Mouse (Mus musculus) MEL (cell line): ENCODE data around the gene Cblc. TPM values are rescaled to one million over a fixed set of nuclear protein-coding genes. Genes with fewer than 3 reads are reported as not detected.

Source experiments
- DNase-seq: peaks from one replicate; pipeline ENCODE4 v3.0.0; 2011; ENCODE audit warnings: low read depth, low spot score
- H3K27ac ChIP-seq: 2 replicates; pipeline ENCODE4 v1.5.1; 2012; ENCODE audit warnings: low read depth, mild to moderate bottlenecking, control low read depth, low read length, moderate library complexity; ENCODE audit not compliant: control insufficient read depth
- H3K27me3 ChIP-seq, 2 experiments: fragments of 150-350 bp in 1 of 2; sonication (generic) in 1 of 2; 2 replicates each; pipeline ENCODE4 v1.6.1; 2012; ENCODE audit warnings: low read length in 2 of 2, mild to moderate bottlenecking in 2 of 2, improper control_type of control experiment in 1 of 2, moderate library complexity in 1 of 2; ENCODE audit not compliant: insufficient read depth in 2 of 2, control insufficient read depth in 1 of 2
- H3K36me3 ChIP-seq, 2 experiments: 2 replicates each; pipeline ENCODE4 v1.6.1; 2012 to 2014; ENCODE audit warnings: low read length in 2 of 2, improper control_type of control experiment in 1 of 2, inconsistent platforms in 1 of 2, mild to moderate bottlenecking in 1 of 2; ENCODE audit not compliant: insufficient read depth in 2 of 2, control insufficient read depth in 1 of 2
- H3K4me1 ChIP-seq, 2 experiments: fragments of 150-350 bp in 1 of 2; sonication (generic) in 1 of 2; 2 replicates each; pipeline ENCODE4 v1.6.1; 2012; ENCODE audit warnings: low read length in 2 of 2, improper control_type of control experiment in 1 of 2, mild to moderate bottlenecking in 1 of 2; ENCODE audit not compliant: insufficient read depth in 2 of 2, control insufficient read depth in 1 of 2
- H3K4me3 ChIP-seq, 2 experiments: fragments of 150-350 bp in 1 of 2; sonication (generic) in 1 of 2; 2 replicates each; pipeline ENCODE4 v1.5.1; 2012; ENCODE audit warnings: low read depth in 2 of 2, low read length in 2 of 2, mild to moderate bottlenecking in 2 of 2, moderate library complexity in 2 of 2, control low read depth in 1 of 2, improper control_type of control experiment in 1 of 2; ENCODE audit not compliant: control insufficient read depth in 1 of 2, insufficient read depth in 1 of 2
- H3K79me2 ChIP-seq: 2 replicates; pipeline ENCODE4 v1.6.1; 2012; ENCODE audit warnings: mild to moderate bottlenecking, low read length, moderate library complexity; ENCODE audit not compliant: control insufficient read depth, poor library complexity, insufficient read depth
- H3K9ac ChIP-seq: 2 replicates; pipeline ENCODE4 v1.6.1; 2012; ENCODE audit warnings: low read depth, mild to moderate bottlenecking, control low read depth, low read length, moderate library complexity; ENCODE audit not compliant: control insufficient read depth, poor library complexity, severe bottlenecking
- H3K9me3 ChIP-seq: fragments of 150-350 bp; sonication (generic); replicated peaks from 2 replicates; pipeline ENCODE4 v1.6.1; 2012; ENCODE audit warnings: mild to moderate bottlenecking, low read length, improper control_type of control experiment, moderate library complexity; ENCODE audit not compliant: insufficient read depth
- BHLHE40 ChIP-seq: IDR thresholded peaks from 2 replicates; pipeline ENCODE4 v1.6.1; 2012; ENCODE audit warnings: low read depth, mild to moderate bottlenecking, inconsistent platforms, low read length, improper control_type of control experiment, borderline replicate concordance
- CHD1 ChIP-seq: IDR thresholded peaks from 2 replicates; pipeline ENCODE4 v1.6.1; 2012; ENCODE audit warnings: low read depth, mild to moderate bottlenecking, inconsistent platforms, low read length, improper control_type of control experiment
- CHD2 ChIP-seq: IDR thresholded peaks from 2 replicates; pipeline ENCODE4 v1.6.1; 2011; ENCODE audit warnings: low read length, improper control_type of control experiment
- ELF1 ChIP-seq: IDR thresholded peaks from 2 replicates; pipeline ENCODE4 v1.6.1; 2014; ENCODE audit warnings: low read depth, mild to moderate bottlenecking, inconsistent platforms, low read length, improper control_type of control experiment, moderate library complexity
- EP300 ChIP-seq, 2 experiments: IDR thresholded peaks; 2 replicates each; pipeline ENCODE4 v1.6.1; 2011; ENCODE audit warnings: improper control_type of control experiment in 2 of 2, low read length in 2 of 2, low read depth in 1 of 2, mild to moderate bottlenecking in 1 of 2
- ETS1 ChIP-seq: IDR thresholded peaks from 2 replicates; pipeline ENCODE4 v1.6.1; 2012; ENCODE audit warnings: low read depth, mild to moderate bottlenecking, inconsistent platforms, low read length, improper control_type of control experiment, moderate library complexity
- GATA1 ChIP-seq: IDR thresholded peaks from 2 replicates; pipeline ENCODE4 v1.6.1; 2011; ENCODE audit warnings: low read depth, low read length, improper control_type of control experiment
- HCFC1 ChIP-seq: IDR thresholded peaks from 2 replicates; pipeline ENCODE4 v1.6.1; 2012; ENCODE audit warnings: low read depth, mild to moderate bottlenecking, inconsistent platforms, low read length, improper control_type of control experiment, moderate library complexity
- MAFK ChIP-seq: IDR thresholded peaks from 2 replicates; pipeline ENCODE4 v1.6.1; 2011; ENCODE audit warnings: low read depth, mild to moderate bottlenecking, low read length, improper control_type of control experiment, borderline replicate concordance
- MAZ ChIP-seq: IDR thresholded peaks from 2 replicates; pipeline ENCODE4 v1.6.1; 2012; ENCODE audit warnings: low read depth, mild to moderate bottlenecking, inconsistent platforms, low read length, improper control_type of control experiment
- MEF2A ChIP-seq: IDR thresholded peaks from 2 replicates; pipeline ENCODE4 v1.6.1; 2014; ENCODE audit warnings: low read depth, mild to moderate bottlenecking, inconsistent platforms, low read length, improper control_type of control experiment; ENCODE audit not compliant: poor library complexity, insufficient replicate concordance, severe bottlenecking; ENCODE audit errors: extremely low read depth
- MYC ChIP-seq: IDR thresholded peaks from 2 replicates; pipeline ENCODE4 v1.6.1; 2011; ENCODE audit warnings: low read depth, mild to moderate bottlenecking, low read length, improper control_type of control experiment, moderate library complexity
- NELFE ChIP-seq: IDR thresholded peaks from 2 replicates; pipeline ENCODE4 v1.6.1; 2011; ENCODE audit warnings: low read depth, low read length, improper control_type of control experiment
- NRF1 ChIP-seq: IDR thresholded peaks from 2 replicates; pipeline ENCODE4 v1.6.1; 2014; ENCODE audit warnings: low read depth, mild to moderate bottlenecking, inconsistent platforms, low read length, improper control_type of control experiment, moderate library complexity; ENCODE audit not compliant: poor library complexity, insufficient read depth, severe bottlenecking
- POLR2AphosphoS2 ChIP-seq: IDR thresholded peaks from 2 replicates; pipeline ENCODE4 v1.6.1; 2011; ENCODE audit warnings: low read length, improper control_type of control experiment
- POLR2AphosphoS5 ChIP-seq: IDR thresholded peaks from 2 replicates; pipeline ENCODE4 v1.6.1; 2012; ENCODE audit warnings: low read depth, borderline replicate concordance, mild to moderate bottlenecking, inconsistent platforms, low read length, moderate library complexity, mixed read lengths
- RAD21 ChIP-seq: IDR thresholded peaks from 2 replicates; pipeline ENCODE4 v1.6.1; 2011; ENCODE audit warnings: mild to moderate bottlenecking, low read depth, low read length, improper control_type of control experiment
- SIN3A ChIP-seq: IDR thresholded peaks from 2 replicates; pipeline ENCODE4 v1.6.1; 2012; ENCODE audit warnings: low read length, improper control_type of control experiment, inconsistent platforms
- TBP ChIP-seq: IDR thresholded peaks from 2 replicates; pipeline ENCODE4 v1.8.0; 2011; ENCODE audit warnings: low read depth, low read length, improper control_type of control experiment
- USF1 ChIP-seq: IDR thresholded peaks from 2 replicates; pipeline ENCODE4 v1.6.1; 2014; ENCODE audit warnings: low read depth, mild to moderate bottlenecking, inconsistent platforms, low read length, improper control_type of control experiment, moderate library complexity
- USF2 ChIP-seq, 2 experiments: IDR thresholded peaks; 2 replicates each; pipeline ENCODE4 v1.6.1; 2011 to 2012; ENCODE audit warnings: improper control_type of control experiment in 2 of 2, low read length in 2 of 2, borderline replicate concordance in 1 of 2, inconsistent platforms in 1 of 2, low read depth in 1 of 2, mild to moderate bottlenecking in 1 of 2; ENCODE audit not compliant: insufficient read depth in 1 of 2
- ZC3H11A ChIP-seq: IDR thresholded peaks from 2 replicates; pipeline ENCODE4 v1.6.1; 2012; ENCODE audit warnings: low read depth, mild to moderate bottlenecking, inconsistent platforms, low read length, improper control_type of control experiment
- ZKSCAN1 ChIP-seq: IDR thresholded peaks from 2 replicates; pipeline ENCODE4 v1.6.1; 2012; ENCODE audit warnings: low read depth, mild to moderate bottlenecking, inconsistent platforms, low read length, improper control_type of control experiment, moderate library complexity
- ZMIZ1 ChIP-seq: IDR thresholded peaks from 2 replicates; pipeline ENCODE4 v1.6.1; 2012; ENCODE audit warnings: low read depth, mild to moderate bottlenecking, inconsistent platforms, low read length, improper control_type of control experiment, moderate library complexity
- polyA plus RNA-seq, 2 experiments: library from polyadenylated mRNA; stranded (reverse) in 1 of 2; unstranded in 1 of 2; fragments of >175 nt in 1 of 2; fragments of >200 nt in 1 of 2; gene quantifications; 2 replicates each; pipeline versions ENCODE4 v1.2.1 to v1.2.4; 2012; ENCODE audit warnings: low replicate concordance in 2 of 2, low read depth in 1 of 2; ENCODE audit not compliant: insufficient read length in 2 of 2, insufficient read depth in 1 of 2, missing spikeins in 1 of 2
- total RNA-seq: library from RNA; depleted of rRNA; stranded (reverse); fragments of 300-350 nt; gene quantifications from 2 replicates; pipeline ENCODE4 v1.2.3, GENCODE M21; 2012

Cblc gene
- total and polyA plus RNA-seq, 3 experiments, result not detected

GRCm38 (mm10) chr7:19840936-19841335, 44.3 kb upstream of the Cblc start:
- Histone ChIP-seq H3K27me3 (no peaks in the 10 kb centered on the region), H3K36me3 (no peaks in the 10 kb centered on the region), H3K79me2 (no peaks in the 10 kb centered on the region), H3K9ac (no peak overlapping the region), H3K4me3 (no peak overlapping the region), H3K4me1 (no peaks in the 10 kb centered on the region; a peak in 1 of 4 replicates), H3K27ac (no peak overlapping the region), H3K9me3 (no peaks in the 10 kb centered on the region)
- DNase-seq, result no peak
- TF ChIP-seq MYC (no peak), NELFE (no peak)

- Histone ChIP-seq H3K4me3 (no peak overlapping the region), H3K27me3 (no peaks in the 10 kb centered on the region), H3K9ac (no peak overlapping the region), H3K27ac (no peak overlapping the region), H3K9me3 (no peaks in the 10 kb centered on the region)
- DNase-seq, result no peak
- no peak for TF ChIP-seq MAFK
- no peak for TF ChIP-seq SIN3A
- TF ChIP-seq GATA1, result no peak
- TF ChIP-seq ZC3H11A, result no peak
- no peak for TF ChIP-seq POLR2AphosphoS5
- no peak for TF ChIP-seq MYC
- TF ChIP-seq, all 39 proteins: peak for 0
- Histone ChIP-seq H3K36me3 (no peaks in the 10 kb centered on the region), H3K4me1 (no peaks in the 10 kb centered on the region; a peak in 1 of 4 replicates), H3K79me2 (no peaks in the 10 kb centered on the region)
Measured at GRCm38 (mm10) chr7:19840371-19840770, 43.8 kb upstream of the Cblc start.

GRCm38 (mm10) chr7:19836843-19837242, 40.2 kb upstream of the Cblc start:
- Histone ChIP-seq H3K36me3 (no peaks in the 10 kb centered on the region), H3K27me3 (no peaks in the 10 kb centered on the region), H3K4me3 (no peak overlapping the region), H3K9ac (no peak overlapping the region), H3K4me1 (no peaks in the 10 kb centered on the region; a peak in 1 of 4 replicates), H3K9me3 (no peaks in the 10 kb centered on the region), H3K27ac (no peak overlapping the region), H3K79me2 (no peaks in the 10 kb centered on the region)
- TF ChIP-seq ZKSCAN1, result no peak
- no peak for TF ChIP-seq ETS1
- TF ChIP-seq MEF2A, result no peak
- no peak for TF ChIP-seq HCFC1
- no peak for TF ChIP-seq CHD2
- TF ChIP-seq POLR2AphosphoS5, result no peak
- no peak for TF ChIP-seq POLR2AphosphoS2
- no peak for TF ChIP-seq USF2 (IDR thresholded peaks at IDR 0.05; ENCODE audit: borderline replicate concordance in 1 of 2, insufficient read depth in 1 of 2, low read depth in 1 of 2, low read length in 2 of 2)
- no peak for TF ChIP-seq ZMIZ1
- no peak for TF ChIP-seq BHLHE40
- no peak for TF ChIP-seq SIN3A
- TF ChIP-seq CHD1, result no peak
- no peak for TF ChIP-seq USF1
- TF ChIP-seq GATA1, result no peak
- no peak for TF ChIP-seq NRF1
- TF ChIP-seq MAZ, result no peak
- TF ChIP-seq TBP, result no peak
- TF ChIP-seq EP300 (IDR thresholded peaks at IDR 0.05; ENCODE audit: low read depth in 1 of 2, low read length in 2 of 2), result no peak
- no peak for TF ChIP-seq RAD21
- TF ChIP-seq ELF1, result no peak
- no peak for DNase-seq
